Mouse (Mus musculus) midbrain, embryonic 16.5 days (tissue): ENCODE results near the gene Speer4b. TPM values are rescaled to one million over a fixed set of nuclear protein-coding genes. Genes with fewer than 3 reads are reported as not detected.

Source experiments
- ATAC-seq: fragments of 200-750 bp; cut with Nextera tagmentation; 2 replicates; pipeline ENCODE4 v1.8.0; 2017; ENCODE audit warnings: moderate TSS enrichment
- H3K27ac ChIP-seq: fragments of 300-500 bp; sonication (generic); 2 replicates; pipeline ENCODE4 v1.5.1; 2014; ENCODE audit warnings: mild to moderate bottlenecking, low read length, mixed read lengths
- H3K27me3 ChIP-seq: fragments of 300-500 bp; sonication (generic); 2 replicates; pipeline ENCODE4 v1.6.1; 2014; ENCODE audit warnings: low read depth, low read length, mixed read lengths; ENCODE audit not compliant: control insufficient read depth, insufficient read depth
- H3K36me3 ChIP-seq: fragments of 300-500 bp; sonication (generic); 2 replicates; pipeline ENCODE4 v1.6.1; 2014; ENCODE audit warnings: mild to moderate bottlenecking, low read length, moderate library complexity, mixed read lengths; ENCODE audit not compliant: control insufficient read depth, insufficient read depth
- H3K4me1 ChIP-seq: fragments of 300-500 bp; sonication (generic); 2 replicates; pipeline ENCODE4 v1.6.1; 2014; ENCODE audit warnings: mild to moderate bottlenecking, low read length, mixed read lengths; ENCODE audit not compliant: control insufficient read depth, insufficient read depth
- H3K4me2 ChIP-seq: fragments of 300-500 bp; sonication (generic); 2 replicates; pipeline ENCODE4 v1.6.1; 2014; ENCODE audit warnings: mild to moderate bottlenecking, low read length, mixed read lengths
- H3K4me3 ChIP-seq: fragments of 300-500 bp; sonication (generic); 2 replicates; pipeline ENCODE4 v1.5.1; 2014; ENCODE audit warnings: low read depth, mild to moderate bottlenecking, low read length, moderate library complexity, mixed read lengths
- H3K9ac ChIP-seq: fragments of 300-500 bp; sonication (generic); 2 replicates; pipeline ENCODE4 v1.6.1; 2014; ENCODE audit warnings: low read depth, low read length, mixed read lengths
- H3K9me3 ChIP-seq: fragments of 300-500 bp; sonication (generic); replicated peaks from 2 replicates; pipeline ENCODE4 v1.6.1; 2014; ENCODE audit warnings: mild to moderate bottlenecking, low read length, mixed read lengths; ENCODE audit not compliant: control insufficient read depth, poor library complexity, severe bottlenecking
- WGBS: fragments of 180-500 bp; shearing (Covaris S2); extraction: QIAGEN DNeasy Blood & Tissue Kit; methylation state at CpG from one replicate; pipeline ENCODE4 v1.1.7; 2014; 5-methylcytosine and 5-hydroxymethylcytosine counted together
- polyA plus RNA-seq: library from polyadenylated mRNA; unstranded; fragments of >200 nt; fragmentation: Nextera tagmentation; extraction: Ambion mirVana; gene quantifications from 2 replicates; pipeline ENCODE4 v1.2.1, GENCODE M21; 2015

Speer4b gene
- polyA plus RNA-seq, 1 experiment from 2014 or later = 0.23 TPM

DNA sequence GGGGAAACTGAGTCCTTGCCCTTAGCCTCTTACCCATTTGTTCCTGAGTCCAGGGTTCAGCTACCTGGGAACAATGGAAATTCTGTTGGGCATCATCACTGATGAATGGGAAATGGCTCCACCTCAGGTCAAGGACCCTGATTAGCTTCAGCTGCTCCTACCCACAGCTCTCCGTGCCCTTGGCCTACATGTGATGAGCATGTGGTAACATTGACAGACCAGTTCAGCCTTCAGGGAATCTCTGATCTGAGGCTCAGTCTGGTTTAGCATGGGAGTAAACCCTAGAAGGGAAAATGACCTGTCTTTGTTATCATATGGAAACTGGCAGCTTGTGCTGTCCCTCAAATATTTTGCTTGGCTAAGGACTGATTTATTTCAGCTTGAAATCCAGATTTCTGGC, 43.6 kb downstream of the Speer4b start:
- H3K27ac ChIP-seq = no peak overlapping the region
- H3K27me3 ChIP-seq = no peaks in the 10 kb centered on the region
- no peaks in the 10 kb centered on the region for H3K9me3 ChIP-seq
- H3K9ac ChIP-seq = no peak overlapping the region
- WGBS = 82% methylated on average over 1 of the region's 1 CpGs
- H3K4me1 ChIP-seq = no peaks in the 10 kb centered on the region
- H3K36me3 ChIP-seq = no peaks in the 10 kb centered on the region
- H3K4me2 ChIP-seq = no peak overlapping the region
- ATAC-seq = no peak
- no peak overlapping the region for H3K4me3 ChIP-seq

DNA sequence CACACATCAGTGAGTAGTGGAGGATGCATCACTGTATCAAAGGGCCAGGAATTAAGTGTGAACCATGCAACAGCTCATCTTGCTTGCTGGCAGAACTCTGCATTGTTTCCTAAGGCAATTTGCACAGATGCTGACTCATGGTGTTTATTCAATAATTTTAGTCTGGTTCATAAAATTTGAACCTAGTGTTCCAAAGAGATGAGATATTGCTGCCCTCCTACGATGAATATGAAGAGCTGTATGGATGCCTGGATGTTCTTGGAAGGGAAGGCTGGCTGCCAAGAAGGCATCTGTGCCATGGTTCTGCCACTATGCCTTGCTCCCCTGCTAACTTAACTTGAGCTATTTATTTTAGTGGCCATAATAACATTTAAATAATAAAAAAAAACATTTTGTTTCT, 44.3 kb downstream of the Speer4b start:
- H3K36me3 ChIP-seq = no peaks in the 10 kb centered on the region
- H3K9me3 ChIP-seq = no peaks in the 10 kb centered on the region
- no peak for ATAC-seq
- WGBS = 88% methylated on average over 1 of the region's 1 CpGs
- no peaks in the 10 kb centered on the region for H3K4me1 ChIP-seq
- H3K27me3 ChIP-seq = no peaks in the 10 kb centered on the region
- H3K4me3 ChIP-seq = no peak overlapping the region
- no peak overlapping the region for H3K4me2 ChIP-seq
- no peak overlapping the region for H3K9ac ChIP-seq
- H3K27ac ChIP-seq = no peak overlapping the region

DNA sequence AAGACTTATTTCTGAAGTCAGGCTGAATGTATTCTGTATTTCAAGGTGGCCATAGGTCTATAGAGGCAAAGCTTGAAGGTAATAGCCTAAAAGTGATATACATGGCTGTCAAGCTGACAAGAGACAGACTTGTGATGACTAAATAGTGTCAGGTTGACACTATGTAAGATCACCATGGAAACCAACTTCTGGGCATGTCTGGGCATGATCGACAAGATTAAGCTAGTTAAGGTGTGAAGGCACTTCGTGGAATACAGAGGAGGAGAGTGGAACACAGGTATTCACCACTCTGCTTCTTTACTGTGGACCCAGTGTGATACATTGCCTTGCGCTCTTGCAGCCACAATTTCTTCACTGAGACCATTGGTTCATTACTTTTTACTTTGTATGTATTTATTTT, 46.9 kb downstream of the Speer4b start:
- 0 out of 2 replicates have a peak, but pooled peaks cover 2% of the 10 kb centered on the region for H3K36me3 ChIP-seq
- WGBS = 75% methylated on average over 3 of the region's 3 CpGs
- no peaks in the 10 kb centered on the region for H3K27me3 ChIP-seq
- ATAC-seq = no peak
- H3K27ac ChIP-seq = no peak overlapping the region
- no peak overlapping the region for H3K4me2 ChIP-seq
- no peaks in the 10 kb centered on the region for H3K9me3 ChIP-seq
- no peak overlapping the region for H3K9ac ChIP-seq
- no peaks in the 10 kb centered on the region for H3K4me1 ChIP-seq
- H3K4me3 ChIP-seq = no peak overlapping the region

DNA sequence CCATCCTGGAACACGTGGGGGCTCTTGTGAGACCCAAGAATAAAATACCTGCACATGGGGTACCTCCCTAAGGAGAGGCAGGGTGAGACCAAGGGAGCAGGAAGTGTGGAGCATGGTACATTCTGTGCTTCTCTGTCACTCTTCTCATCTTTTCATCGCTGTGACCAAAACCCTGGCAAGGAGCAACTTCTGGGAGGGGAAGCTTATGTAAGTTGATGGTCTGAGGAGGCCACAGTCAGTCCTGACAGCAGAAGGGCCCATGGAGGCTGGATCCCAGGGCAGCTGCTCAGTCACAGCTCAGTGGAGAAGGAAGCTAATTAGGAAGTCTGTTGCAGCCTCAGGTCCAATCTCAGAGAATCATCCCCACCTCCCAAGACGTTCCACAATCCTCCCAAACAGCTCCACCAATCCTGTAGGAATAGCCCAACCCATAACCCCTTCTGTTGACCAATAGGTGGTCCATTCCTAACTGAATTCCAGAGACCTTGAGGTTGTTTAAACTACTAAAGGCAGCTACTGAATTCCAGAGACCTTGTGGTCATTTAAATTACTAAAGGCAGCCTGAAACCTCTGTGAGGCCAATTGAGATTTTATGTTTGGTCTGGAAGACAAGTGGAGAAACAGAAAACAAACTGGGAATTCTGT, 47.9 kb downstream of the Speer4b start:
- Histone ChIP-seq H3K27me3 (no peaks in the 10 kb centered on the region), H3K4me2 (no peak overlapping the region), H3K36me3 (0 out of 2 replicates have a peak, but pooled peaks cover 2% of the 10 kb centered on the region), H3K9me3 (no peaks in the 10 kb centered on the region), H3K4me3 (no peak overlapping the region), H3K27ac (no peak overlapping the region), H3K4me1 (no peaks in the 10 kb centered on the region), H3K9ac (no peak overlapping the region)
- WGBS = 42% methylated on average over 3 of the region's 3 CpGs
- ATAC-seq = no peak
